Mouse (Mus musculus) embryonic facial prominence, embryonic 15.5 days (tissue): ENCODE results near the gene Slc22a12. TPM values are rescaled to one million over a fixed set of nuclear protein-coding genes. Genes with fewer than 3 reads are reported as not detected.
A peak's percentile ranks its signal among the peaks of the same experiment; 100 is the strongest.

ENCODE experiments used
- ATAC-seq: fragments of 200-750 bp; cut with Nextera tagmentation; 2 replicates; pipeline ENCODE4 v1.8.0; 2017; ENCODE audit warnings: low read depth, moderate TSS enrichment; ENCODE audit not compliant: insufficient number of reproducible peaks, low FRiP score, low TSS enrichment
- H3K27ac ChIP-seq: fragments of 300-500 bp; sonication (generic); replicated peaks from 2 replicates; pipeline ENCODE4 v1.5.1; 2015; ENCODE audit warnings: mild to moderate bottlenecking, inconsistent platforms
- H3K27me3 ChIP-seq: fragments of 300-500 bp; sonication (generic); 2 replicates; pipeline ENCODE4 v1.6.1; 2015; ENCODE audit warnings: inconsistent platforms
- H3K36me3 ChIP-seq: fragments of 300-500 bp; sonication (generic); 2 replicates; pipeline ENCODE4 v1.6.1; 2015; ENCODE audit warnings: mild to moderate bottlenecking, inconsistent platforms
- H3K4me1 ChIP-seq: fragments of 300-500 bp; sonication (generic); 2 replicates; pipeline ENCODE4 v1.6.1; 2015; ENCODE audit warnings: inconsistent platforms
- H3K4me2 ChIP-seq: fragments of 300-500 bp; sonication (generic); replicated peaks from 2 replicates; pipeline ENCODE4 v1.6.1; 2015; ENCODE audit warnings: mild to moderate bottlenecking, inconsistent platforms
- H3K4me3 ChIP-seq: fragments of 300-500 bp; sonication (generic); replicated peaks from 2 replicates; pipeline ENCODE4 v1.5.1; 2015; ENCODE audit warnings: mild to moderate bottlenecking, inconsistent platforms
- H3K9ac ChIP-seq: fragments of 300-500 bp; sonication (generic); 2 replicates; pipeline ENCODE4 v1.6.1; 2015; ENCODE audit warnings: inconsistent platforms
- H3K9me3 ChIP-seq: fragments of 300-500 bp; sonication (generic); replicated peaks from 2 replicates; pipeline ENCODE4 v1.6.1; 2016; ENCODE audit warnings: inconsistent platforms
- WGBS: fragments of 180-500 bp; shearing (Covaris S2); methylation state at CpG from one replicate; pipeline ENCODE4 v1.1.7; 2015; 5-methylcytosine and 5-hydroxymethylcytosine counted together
- polyA plus RNA-seq: library from polyadenylated mRNA; unstranded; fragments of >200 nt; fragmentation: Nextera tagmentation; extraction: Ambion mirVana; gene quantifications from 2 replicates; pipeline ENCODE4 v1.2.1, GENCODE M21; 2015

The Slc22a12 gene
- not detected in 2 replicates for polyA plus RNA-seq

GRCm38 (mm10) chr19:6542367-6543034, at the start of gene Slc22a12:
Slc22a12 (minus strand) TSS chr19:6543032.
- no peaks in the 10 kb centered on the region for H3K4me1 ChIP-seq

GRCm38 (mm10) chr19:6572001-6572400, 29.2 kb upstream of the Slc22a12 start:
- Histone ChIP-seq H3K4me1 (peaks cover 6% of the 10 kb centered on the region; the same call in 1 of the 2 replicates), H3K9me3 (no peaks in the 10 kb centered on the region), H3K36me3 (no peaks in the 10 kb centered on the region), H3K27ac (no peak overlapping the region), H3K4me3 (no peak overlapping the region), H3K27me3 (0 out of 2 replicates have a peak, but pooled peaks cover 4% of the 10 kb centered on the region), H3K4me2 (no peak overlapping the region), H3K9ac (no peak overlapping the region)
- WGBS, result 30% methylated on average over 4 of the region's 4 CpGs
- ATAC-seq, result no peak

More at GRCm38 (mm10) chr19:6542367-6543034, at the start of gene Slc22a12:
- ATAC-seq, result no peak
- WGBS, result 89% methylated on average over 16 of the region's 16 CpGs
- Histone ChIP-seq H3K36me3 (no peaks in the 10 kb centered on the region), H3K9me3 (no peaks in the 10 kb centered on the region), H3K27ac (no peak within 1 kb of the TSS), H3K27me3 (no peaks in the 10 kb centered on the region), H3K4me3 (no peak within 1 kb of the TSS), H3K4me2 (no peak within 1 kb of the TSS), H3K9ac (no peak within 1 kb of the TSS)

GRCm38 (mm10) chr19:6571476-6571875, 28.6 kb upstream of the Slc22a12 start:
- 72% methylated on average over 5 of the region's 5 CpGs for WGBS
- H3K36me3 ChIP-seq, result no peaks in the 10 kb centered on the region
- H3K27ac ChIP-seq, result no peak overlapping the region
- H3K9ac ChIP-seq, result no peak overlapping the region
- H3K4me2 ChIP-seq, result no peak overlapping the region
- H3K4me1 ChIP-seq, result 0 out of 2 replicates have a peak, but pooled peaks cover under 1% of the 10 kb centered on the region
- no peak overlapping the region for H3K4me3 ChIP-seq
- ATAC-seq, result no peak
- H3K9me3 ChIP-seq, result no peaks in the 10 kb centered on the region
- H3K27me3 ChIP-seq, result 0 out of 2 replicates have a peak, but pooled peaks cover 4% of the 10 kb centered on the region

GRCm38 (mm10) chr19:6569561-6569960, 26.7 kb upstream of the Slc22a12 start:
- ATAC-seq, result no peak
- H3K9me3 ChIP-seq, result no peaks in the 10 kb centered on the region
- H3K4me1 ChIP-seq, result no peaks in the 10 kb centered on the region
- H3K9ac ChIP-seq, result no peak overlapping the region
- H3K27me3 ChIP-seq, result 0 out of 2 replicates have a peak, but pooled peaks cover 4% of the 10 kb centered on the region
- 29% methylated on average over 5 of the region's 5 CpGs for WGBS
- H3K4me3 ChIP-seq, result no peak overlapping the region
- no peaks in the 10 kb centered on the region for H3K36me3 ChIP-seq
- H3K27ac ChIP-seq, result no peak overlapping the region
- no peak overlapping the region for H3K4me2 ChIP-seq

- H3K4me1 ChIP-seq, result no peaks in the 10 kb centered on the region
- no peak overlapping the region for H3K9ac ChIP-seq
- H3K4me2 ChIP-seq, result no peak overlapping the region
- no peaks in the 10 kb centered on the region for H3K36me3 ChIP-seq
- WGBS, result 69% methylated on average over 5 of the region's 5 CpGs
- H3K27ac ChIP-seq, result no peak overlapping the region
- 0 out of 2 replicates have a peak, but pooled peaks cover 4% of the 10 kb centered on the region for H3K27me3 ChIP-seq
- H3K9me3 ChIP-seq, result no peaks in the 10 kb centered on the region
- ATAC-seq, result no peak
- no peak overlapping the region for H3K4me3 ChIP-seq
Measured at GRCm38 (mm10) chr19:6569021-6569420, 26.2 kb upstream of the Slc22a12 start.

- Histone ChIP-seq H3K9me3 (no peaks in the 10 kb centered on the region), H3K4me1 (no peaks in the 10 kb centered on the region), H3K4me3 (no peak overlapping the region), H3K9ac (no peak overlapping the region), H3K4me2 (no peak overlapping the region), H3K36me3 (no peaks in the 10 kb centered on the region), H3K27me3 (no peaks in the 10 kb centered on the region), H3K27ac (no peak overlapping the region)
- WGBS, result 76% methylated on average over 2 of the region's 2 CpGs
- no peak for ATAC-seq
Measured at GRCm38 (mm10) chr19:6566450-6566849, 23.6 kb upstream of the Slc22a12 start.

- Histone ChIP-seq H3K36me3 (no peaks in the 10 kb centered on the region), H3K4me1 (no peaks in the 10 kb centered on the region), H3K9ac (no peak overlapping the region), H3K4me2 (no peak overlapping the region), H3K4me3 (no peak overlapping the region), H3K27me3 (no peaks in the 10 kb centered on the region), H3K9me3 (no peaks in the 10 kb centered on the region), H3K27ac (no peak overlapping the region)
- ATAC-seq, result no peak
- WGBS, result 84% methylated on average over 6 of the region's 6 CpGs
Measured at GRCm38 (mm10) chr19:6565136-6565535, 22.3 kb upstream of the Slc22a12 start.

GRCm38 (mm10) chr19:6560246-6560815, 17.5 kb upstream of the Slc22a12 start:
- Histone ChIP-seq H3K9ac (no peak overlapping the region), H3K4me3 (no peak overlapping the region), H3K4me1 (no peaks in the 10 kb centered on the region), H3K9me3 (no peaks in the 10 kb centered on the region), H3K27ac (no peak overlapping the region), H3K36me3 (no peaks in the 10 kb centered on the region), H3K4me2 (no peak overlapping the region), H3K27me3 (no peaks in the 10 kb centered on the region)
- ATAC-seq, result no peak
- WGBS, result 66% methylated on average over 7 of the region's 7 CpGs

GRCm38 (mm10) chr19:6559576-6559975, 16.7 kb upstream of the Slc22a12 start:
- no peaks in the 10 kb centered on the region for H3K27me3 ChIP-seq
- no peaks in the 10 kb centered on the region for H3K36me3 ChIP-seq
- no peak overlapping the region for H3K9ac ChIP-seq
- 63% methylated on average over 4 of the region's 4 CpGs for WGBS
- peaks cover under 1% of the 10 kb centered on the region for H3K4me1 ChIP-seq
- H3K4me2 ChIP-seq, result no peak overlapping the region
- H3K9me3 ChIP-seq, result no peaks in the 10 kb centered on the region
- ATAC-seq, result no peak
- H3K4me3 ChIP-seq, result no peak overlapping the region
- no peak overlapping the region for H3K27ac ChIP-seq

GRCm38 (mm10) chr19:6553819-6554582, 11.2 kb upstream of the Slc22a12 start:
- Histone ChIP-seq H3K27ac (peak overlapping the region; percentile 34; the same call in 1 of the 2 replicates), H3K36me3 (no peaks in the 10 kb centered on the region), H3K4me3 (no peak overlapping the region), H3K9me3 (no peaks in the 10 kb centered on the region), H3K27me3 (no peaks in the 10 kb centered on the region), H3K9ac (no peak overlapping the region), H3K4me1 (peaks cover 19% of the 10 kb centered on the region), H3K4me2 (no peak overlapping the region)
- ATAC-seq, result peak; percentile 43; the same call in 1 of the 2 replicates
- WGBS, result 27% methylated on average over 8 of the region's 8 CpGs

- Histone ChIP-seq H3K9me3 (no peaks in the 10 kb centered on the region), H3K9ac (no peak overlapping the region), H3K27ac (no peak overlapping the region), H3K4me1 (peaks cover 19% of the 10 kb centered on the region), H3K4me2 (no peak overlapping the region), H3K4me3 (no peak overlapping the region), H3K36me3 (no peaks in the 10 kb centered on the region), H3K27me3 (no peaks in the 10 kb centered on the region)
- WGBS, result 48% methylated on average over 5 of the region's 5 CpGs
- ATAC-seq, result no peak
Measured at GRCm38 (mm10) chr19:6553174-6553573, 10.3 kb upstream of the Slc22a12 start.
